Mouse (Mus musculus) forebrain, embryonic 15.5 days (tissue): Measurements from ENCODE around the gene Tnik. TPM values are rescaled to one million over a fixed set of nuclear protein-coding genes. Genes with fewer than 3 reads are reported as not detected.

Experiments
- ATAC-seq: fragments of 200-750 bp; cut with Nextera tagmentation; replicated peaks from 2 replicates; pipeline ENCODE4 v1.8.0; 2017; ENCODE audit warnings: mild to moderate bottlenecking, moderate TSS enrichment, moderate library complexity
- H3K27ac ChIP-seq: fragments of 300-500 bp; sonication (generic); replicated peaks from 2 replicates; pipeline ENCODE4 v1.5.1; 2015; ENCODE audit warnings: mild to moderate bottlenecking, inconsistent platforms
- H3K27me3 ChIP-seq: fragments of 300-500 bp; sonication (generic); 2 replicates; pipeline ENCODE4 v1.6.1; 2015; ENCODE audit warnings: inconsistent platforms
- H3K36me3 ChIP-seq: fragments of 300-500 bp; sonication (generic); 2 replicates; pipeline ENCODE4 v1.6.1; 2015; ENCODE audit warnings: mild to moderate bottlenecking, inconsistent platforms
- H3K4me1 ChIP-seq: fragments of 300-500 bp; sonication (generic); 2 replicates; pipeline ENCODE4 v1.6.1; 2015; ENCODE audit warnings: inconsistent platforms
- H3K4me2 ChIP-seq: fragments of 300-500 bp; sonication (generic); replicated peaks from 2 replicates; pipeline ENCODE4 v1.6.1; 2015; ENCODE audit warnings: mild to moderate bottlenecking, inconsistent platforms
- H3K4me3 ChIP-seq: fragments of 300-500 bp; sonication (generic); 2 replicates; pipeline ENCODE4 v1.5.1; 2015; ENCODE audit warnings: mild to moderate bottlenecking, inconsistent platforms
- H3K9ac ChIP-seq: fragments of 300-500 bp; sonication (generic); replicated peaks from 2 replicates; pipeline ENCODE4 v1.6.1; 2015; ENCODE audit warnings: mild to moderate bottlenecking, inconsistent platforms
- H3K9me3 ChIP-seq: fragments of 300-500 bp; sonication (generic); 2 replicates; pipeline ENCODE4 v1.6.1; 2016; ENCODE audit warnings: inconsistent platforms
- WGBS: fragments of 180-500 bp; shearing (Covaris S2); methylation state at CpG from one replicate; pipeline ENCODE4 v1.1.7; 2015; ENCODE audit warnings: mixed read lengths; 5-methylcytosine and 5-hydroxymethylcytosine counted together
- polyA plus RNA-seq: library from polyadenylated mRNA; unstranded; fragments of >200 nt; fragmentation: Nextera tagmentation; extraction: Ambion mirVana; gene quantifications from 2 replicates; pipeline ENCODE4 v1.2.1, GENCODE M21; 2015

The Tnik gene
- polyA plus RNA-seq, 1 experiment from 2014 or later = 97.8 TPM

- H3K27ac ChIP-seq = 0 out of 2 replicates have a peak overlapping the region, but pooled peaks have one; percentile 37
- 75% methylated on average over 5 of the region's 5 CpGs for WGBS
Measured at GRCm38 (mm10) chr3:28617008-28617627, 354.1 kb downstream of the Tnik start.

GRCm38 (mm10) chr3:28621792-28622191 lies 358.8 kb downstream of the Tnik start:
- no peak overlapping the region for H3K4me3 ChIP-seq
- no peak for ATAC-seq
- peaks cover 54% of the 10 kb centered on the region for H3K36me3 ChIP-seq
- H3K27ac ChIP-seq = no peak overlapping the region
- H3K9me3 ChIP-seq = no peaks in the 10 kb centered on the region
- H3K4me2 ChIP-seq = no peak overlapping the region
- WGBS = 91% methylated on average over 2 of the region's 2 CpGs
- H3K27me3 ChIP-seq = no peaks in the 10 kb centered on the region
- no peak overlapping the region for H3K9ac ChIP-seq
- no peaks in the 10 kb centered on the region for H3K4me1 ChIP-seq

More at GRCm38 (mm10) chr3:28617008-28617627, 354.1 kb downstream of the Tnik start:
- no peak overlapping the region for H3K4me2 ChIP-seq
- no peaks in the 10 kb centered on the region for H3K4me1 ChIP-seq
- no peak overlapping the region for H3K9ac ChIP-seq
- H3K27me3 ChIP-seq = no peaks in the 10 kb centered on the region
- H3K4me3 ChIP-seq = no peak overlapping the region
- no peaks in the 10 kb centered on the region for H3K9me3 ChIP-seq
- ATAC-seq = peak; percentile 68
- peaks cover 28% of the 10 kb centered on the region; the same call in 1 of the 2 replicates for H3K36me3 ChIP-seq

- Histone ChIP-seq H3K9ac (no peak overlapping the region), H3K4me3 (no peak overlapping the region), H3K27me3 (no peaks in the 10 kb centered on the region), H3K27ac (no peak overlapping the region), H3K4me1 (no peaks in the 10 kb centered on the region), H3K36me3 (peaks cover 56% of the 10 kb centered on the region), H3K9me3 (no peaks in the 10 kb centered on the region), H3K4me2 (no peak overlapping the region)
- 93% methylated on average over 6 of the region's 6 CpGs for WGBS
- no peak for ATAC-seq
Measured at GRCm38 (mm10) chr3:28626816-28627215, 363.8 kb downstream of the Tnik start.

GRCm38 (mm10) chr3:28636778-28637177 lies 373.8 kb downstream of the Tnik start:
- WGBS = 91% methylated on average over 4 of the region's 4 CpGs
- Histone ChIP-seq H3K4me1 (peaks cover 10% of the 10 kb centered on the region), H3K27ac (no peak overlapping the region), H3K4me3 (no peak overlapping the region), H3K9ac (no peak overlapping the region), H3K4me2 (no peak overlapping the region), H3K9me3 (no peaks in the 10 kb centered on the region), H3K27me3 (no peaks in the 10 kb centered on the region), H3K36me3 (peaks cover 18% of the 10 kb centered on the region)
- no peak for ATAC-seq

GRCm38 (mm10) chr3:28638957-28639356 lies 375.9 kb downstream of the Tnik start:
- no peak overlapping the region for H3K4me2 ChIP-seq
- no peaks in the 10 kb centered on the region for H3K9me3 ChIP-seq
- ATAC-seq = peak; percentile 74
- no peaks in the 10 kb centered on the region for H3K27me3 ChIP-seq
- WGBS = 70% methylated on average over 2 of the region's 2 CpGs
- peaks cover 10% of the 10 kb centered on the region for H3K4me1 ChIP-seq
- peaks cover 16% of the 10 kb centered on the region for H3K36me3 ChIP-seq
- H3K4me3 ChIP-seq = no peak overlapping the region
- H3K9ac ChIP-seq = no peak overlapping the region
- peak overlapping the region; percentile 25 for H3K27ac ChIP-seq

- no peak overlapping the region for H3K27ac ChIP-seq
- no peak for ATAC-seq
- H3K9ac ChIP-seq = no peak overlapping the region
- WGBS = 85% methylated on average over 9 of the region's 9 CpGs
- no peaks in the 10 kb centered on the region for H3K9me3 ChIP-seq
- H3K4me2 ChIP-seq = no peak overlapping the region
- H3K4me1 ChIP-seq = peaks cover 10% of the 10 kb centered on the region
- H3K4me3 ChIP-seq = no peak overlapping the region
- peaks cover 38% of the 10 kb centered on the region for H3K36me3 ChIP-seq
- H3K27me3 ChIP-seq = no peaks in the 10 kb centered on the region
Measured at GRCm38 (mm10) chr3:28643252-28643947, 380.4 kb downstream of the Tnik start.

GRCm38 (mm10) chr3:28652574-28652973 lies 389.6 kb downstream of the Tnik start:
- Histone ChIP-seq H3K4me2 (no peak overlapping the region), H3K4me1 (no peaks in the 10 kb centered on the region), H3K27me3 (no peaks in the 10 kb centered on the region), H3K36me3 (peaks cover 66% of the 10 kb centered on the region), H3K9ac (no peak overlapping the region), H3K27ac (no peak overlapping the region), H3K4me3 (no peak overlapping the region), H3K9me3 (no peaks in the 10 kb centered on the region)
- no peak for ATAC-seq
- WGBS = 48% methylated on average over 3 of the region's 3 CpGs

GRCm38 (mm10) chr3:28653043-28653442 lies 390.0 kb downstream of the Tnik start:
- WGBS = 80% methylated on average over 3 of the region's 3 CpGs
- Histone ChIP-seq H3K27ac (no peak overlapping the region), H3K4me2 (no peak overlapping the region), H3K9ac (no peak overlapping the region), H3K4me3 (no peak overlapping the region), H3K4me1 (no peaks in the 10 kb centered on the region), H3K9me3 (no peaks in the 10 kb centered on the region), H3K36me3 (peaks cover 62% of the 10 kb centered on the region), H3K27me3 (no peaks in the 10 kb centered on the region)
- ATAC-seq = no peak

GRCm38 (mm10) chr3:28654740-28655139 lies 391.7 kb downstream of the Tnik start:
- Histone ChIP-seq H3K27me3 (no peaks in the 10 kb centered on the region), H3K4me1 (no peaks in the 10 kb centered on the region), H3K27ac (no peak overlapping the region), H3K9me3 (no peaks in the 10 kb centered on the region), H3K9ac (no peak overlapping the region), H3K36me3 (peaks cover 48% of the 10 kb centered on the region), H3K4me2 (no peak overlapping the region), H3K4me3 (no peak overlapping the region)
- no peak for ATAC-seq

- no peaks in the 10 kb centered on the region for H3K9me3 ChIP-seq
- no peak for ATAC-seq
- peaks cover 46% of the 10 kb centered on the region for H3K36me3 ChIP-seq
- 62% methylated on average over 1 of the region's 1 CpGs for WGBS
- H3K27me3 ChIP-seq = no peaks in the 10 kb centered on the region
- no peak overlapping the region for H3K4me2 ChIP-seq
- H3K4me1 ChIP-seq = no peaks in the 10 kb centered on the region
- H3K27ac ChIP-seq = no peak overlapping the region
- H3K9ac ChIP-seq = no peak overlapping the region
- H3K4me3 ChIP-seq = no peak overlapping the region
Measured at GRCm38 (mm10) chr3:28658349-28658748, 395.3 kb downstream of the Tnik start.

- Histone ChIP-seq H3K4me1 (no peaks in the 10 kb centered on the region), H3K27me3 (no peaks in the 10 kb centered on the region), H3K36me3 (no peaks in the 10 kb centered on the region), H3K9me3 (no peaks in the 10 kb centered on the region), H3K4me2 (no peak overlapping the region), H3K27ac (no peak overlapping the region), H3K4me3 (no peak overlapping the region), H3K9ac (no peak overlapping the region)
- ATAC-seq = no peak
- WGBS = 55% methylated on average over 7 of the region's 7 CpGs
Measured at GRCm38 (mm10) chr3:28680851-28681250, 417.8 kb downstream of the Tnik start.

- Histone ChIP-seq H3K36me3 (no peaks in the 10 kb centered on the region), H3K27me3 (no peaks in the 10 kb centered on the region), H3K4me1 (no peaks in the 10 kb centered on the region), H3K9me3 (no peaks in the 10 kb centered on the region), H3K9ac (no peak overlapping the region), H3K27ac (no peak overlapping the region), H3K4me2 (no peak overlapping the region), H3K4me3 (no peak overlapping the region)
- WGBS = 60% methylated on average over 6 of the region's 6 CpGs
- no peak for ATAC-seq
Measured at GRCm38 (mm10) chr3:28681866-28682265, 418.9 kb downstream of the Tnik start.
